Mouse (Mus musculus) embryonic fibroblast, embryonic 13.5 days (primary cell): ENCODE data around the gene Lamc2. TPM values are rescaled to one million over a fixed set of nuclear protein-coding genes. Genes with fewer than 3 reads are reported as not detected.

Experiments used
- H3K27ac ChIP-seq: 2 replicates; pipeline ENCODE4 v1.5.1; 2012; ENCODE audit warnings: low read length, control low read depth, inconsistent platforms; ENCODE audit not compliant: insufficient read depth
- H3K4me1 ChIP-seq: 2 replicates; pipeline ENCODE4 v1.6.1; 2011; ENCODE audit warnings: low read length; ENCODE audit not compliant: control insufficient read depth, insufficient read depth
- H3K4me3 ChIP-seq: 2 replicates; pipeline ENCODE4 v1.5.1; 2011; ENCODE audit warnings: mild to moderate bottlenecking, control low read depth, low read length; ENCODE audit not compliant: insufficient read depth
- CTCF ChIP-seq: IDR thresholded peaks from 2 replicates; pipeline ENCODE4 v1.5.1; 2011; ENCODE audit warnings: mild to moderate bottlenecking, control low read depth, low read length, moderate library complexity, borderline replicate concordance; ENCODE audit not compliant: insufficient read depth
- POLR2A ChIP-seq: IDR thresholded peaks from 2 replicates; pipeline ENCODE4 v1.6.1; 2011; ENCODE audit warnings: low read depth, mild to moderate bottlenecking, control low read depth, low read length, moderate library complexity
- polyA plus RNA-seq: library from polyadenylated mRNA; stranded (reverse); fragments of >200 nt; gene quantifications from 2 replicates; pipeline ENCODE4 v1.2.4, GENCODE M21; 2011; ENCODE audit warnings: low read depth; ENCODE audit not compliant: missing spikeins, insufficient read length

Lamc2 gene
- polyA plus RNA-seq, 1 experiment: 3.3 TPM

- TF ChIP-seq POLR2A: no peak
- no peak for TF ChIP-seq CTCF
- H3K27ac ChIP-seq: no peak overlapping the region
- H3K4me1 ChIP-seq: peaks cover 10% of the 10 kb centered on the region
- H3K4me3 ChIP-seq: no peak overlapping the region
These were observed 5.5 kb downstream of the Lamc2 start for GRCm38 (mm10) chr1:153180586-153181289.

- no peak for TF ChIP-seq POLR2A
- TF ChIP-seq CTCF: no peak
- Histone ChIP-seq H3K4me1 (peaks cover 10% of the 10 kb centered on the region), H3K4me3 (no peak overlapping the region), H3K27ac (no peak overlapping the region)
These were observed 6.1 kb downstream of the Lamc2 start for GRCm38 (mm10) chr1:153180160-153180559.

- H3K27ac ChIP-seq: no peak overlapping the region
- no peak for TF ChIP-seq CTCF
- no peak for TF ChIP-seq POLR2A
These were observed 11.4 kb downstream of the Lamc2 start for GRCm38 (mm10) chr1:153174801-153175200.

GRCm38 (mm10) chr1:153173276-153173675 is 13.0 kb downstream of the Lamc2 start:
- Histone ChIP-seq H3K4me1 (peaks cover 11% of the 10 kb centered on the region), H3K4me3 (no peak overlapping the region), H3K27ac (no peak overlapping the region; the same call in 1 of the 2 replicates)
- TF ChIP-seq POLR2A (no peak), CTCF (no peak)

More at GRCm38 (mm10) chr1:153174801-153175200, 11.4 kb downstream of the Lamc2 start:
- no peak overlapping the region for H3K4me3 ChIP-seq
- H3K4me1 ChIP-seq: peaks cover 11% of the 10 kb centered on the region

GRCm38 (mm10) chr1:153172291-153172731 is 13.9 kb downstream of the Lamc2 start:
- TF ChIP-seq CTCF (no peak), POLR2A (no peak)
- H3K4me1 ChIP-seq: peaks cover 11% of the 10 kb centered on the region
- no peak overlapping the region for H3K4me3 ChIP-seq
- H3K27ac ChIP-seq: no peak overlapping the region

- Histone ChIP-seq H3K27ac (no peak overlapping the region), H3K4me3 (no peak overlapping the region), H3K4me1 (peaks cover 11% of the 10 kb centered on the region)
- TF ChIP-seq CTCF (no peak), POLR2A (no peak)
These were observed 15.2 kb downstream of the Lamc2 start for GRCm38 (mm10) chr1:153171011-153171410.

- peaks cover 11% of the 10 kb centered on the region for H3K4me1 ChIP-seq
- no peak for TF ChIP-seq POLR2A
- TF ChIP-seq CTCF: no peak
- no peak overlapping the region for H3K4me3 ChIP-seq
- no peak overlapping the region for H3K27ac ChIP-seq
These were observed 18.0 kb downstream of the Lamc2 start for GRCm38 (mm10) chr1:153168293-153168692.

GRCm38 (mm10) chr1:153163831-153164230 is 22.4 kb downstream of the Lamc2 start:
- Histone ChIP-seq H3K4me3 (no peak overlapping the region), H3K4me1 (no peaks in the 10 kb centered on the region), H3K27ac (no peak overlapping the region)
- no peak for TF ChIP-seq POLR2A
- no peak for TF ChIP-seq CTCF

GRCm38 (mm10) chr1:153159137-153159536 is 27.1 kb downstream of the Lamc2 start:
- H3K27ac ChIP-seq: no peak overlapping the region

GRCm38 (mm10) chr1:153157021-153157623 is 29.1 kb downstream of the Lamc2 start:
- H3K4me1 ChIP-seq: peaks cover 3% of the 10 kb centered on the region; the same call in 1 of the 2 replicates
- H3K27ac ChIP-seq: no peak overlapping the region
- no peak for TF ChIP-seq CTCF
- no peak for TF ChIP-seq POLR2A
- H3K4me3 ChIP-seq: no peak overlapping the region

More at GRCm38 (mm10) chr1:153159137-153159536, 27.1 kb downstream of the Lamc2 start:
- H3K4me3 ChIP-seq: no peak overlapping the region
- H3K4me1 ChIP-seq: no peaks in the 10 kb centered on the region
- TF ChIP-seq POLR2A: no peak
